Mouse (Mus musculus) central nervous system, embryonic 18 days (tissue): Measurements from ENCODE around the gene Olfr1112. TPM values are rescaled to one million over a fixed set of nuclear protein-coding genes. Genes with fewer than 3 reads are reported as not detected.

ENCODE experiments used
- polyA plus RNA-seq: library from polyadenylated mRNA; depleted of rRNA; stranded (reverse); fragments of >200 nt; gene quantifications from 2 replicates; pipeline ENCODE4 v1.2.3, GENCODE M21; 2012; rRNA removed

Gene Olfr1112
- polyA plus RNA-seq = not detected in 2 replicates

DNA sequence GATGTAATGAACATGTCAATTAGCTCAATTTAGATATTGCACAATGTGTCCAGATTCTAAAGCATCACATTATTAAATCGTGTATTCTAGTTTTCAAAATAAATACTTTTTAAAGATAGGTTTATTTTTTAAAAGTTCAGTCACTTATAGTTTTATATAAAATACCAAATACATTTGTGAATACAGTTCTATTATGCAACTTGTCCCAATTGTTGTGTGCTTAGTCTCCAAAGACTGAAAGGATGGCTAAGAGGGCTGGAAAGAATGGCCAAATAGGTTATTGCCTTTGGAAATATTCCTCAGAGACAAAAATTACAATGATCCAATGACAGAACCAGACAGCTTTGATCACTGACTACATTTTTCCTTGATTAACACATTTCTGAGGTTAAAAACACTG lies at the start of gene Olfr1112:
Gene Olfr1112 (plus strand): TSS at position 301 of the 400 bp plus-strand sequence.

GRCm38 (mm10) chr2:87140200-87140599 lies 47.4 kb upstream of the Olfr1112 start, which contains the start of gene Olfr1110:
Gene Olfr1110 (minus strand): TSS chr2:87140300.

DNA sequence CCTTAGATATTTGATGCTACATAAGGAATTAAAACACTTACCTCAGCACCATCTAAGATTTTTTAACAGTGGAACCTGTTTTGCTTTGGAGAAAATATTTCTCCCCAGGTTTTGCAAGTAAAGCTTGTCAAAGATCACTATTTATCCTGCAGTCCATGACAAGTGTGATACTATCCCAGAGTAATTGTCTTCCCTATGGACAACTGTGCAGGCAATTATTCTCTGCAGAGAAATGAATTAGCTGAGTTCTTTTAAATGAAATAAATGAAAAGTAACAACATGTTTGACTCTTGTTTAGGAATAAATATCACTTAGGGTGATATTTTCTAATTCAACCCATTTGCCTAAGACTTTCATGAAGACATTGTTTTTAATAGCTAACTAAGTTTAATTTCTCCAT lies 35.1 kb upstream of the Olfr1112 start, which contains the start of gene Olfr1111:
Gene Olfr1111 (minus strand): TSS at position 101 of the 400 bp plus-strand sequence.

DNA sequence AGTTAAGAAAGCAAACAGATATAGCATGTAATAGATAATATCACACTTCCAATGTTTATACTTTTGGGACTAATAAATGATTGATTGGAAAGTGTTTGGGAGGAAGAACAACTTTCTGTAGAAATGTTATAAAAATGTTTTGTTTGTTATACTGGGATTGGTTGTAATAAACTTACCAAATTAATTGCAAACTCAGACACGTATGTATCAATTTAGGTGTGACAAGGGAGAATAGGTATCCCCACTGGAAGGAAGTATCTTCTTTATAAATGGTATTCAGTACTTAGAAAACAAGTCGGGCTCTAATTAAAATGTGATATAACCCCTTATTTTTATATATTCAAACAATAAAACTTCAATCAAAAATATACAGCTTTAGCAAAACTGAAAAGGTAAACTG lies 21.1 kb downstream of the Olfr1112 start, which contains the start of gene Olfr1113:
Gene Olfr1113 (plus strand): TSS at position 301 of the 400 bp plus-strand sequence.

Other genes with a start within 250 kb of the Olfr1112 start
- gene Olfr1099, start 227.1 kb upstream of the Olfr1112 start, polyA plus RNA-seq = not detected in 2 replicates
- gene Olfr1100, start 207.8 kb upstream of the Olfr1112 start, polyA plus RNA-seq = not detected in 2 replicates
- gene Olfr1101, start 196.6 kb upstream of the Olfr1112 start, polyA plus RNA-seq = not detected in 2 replicates
- gene Olfr1102, start 189.4 kb upstream of the Olfr1112 start, polyA plus RNA-seq = not detected in 2 replicates
- not detected in 2 replicates for gene Olfr1104, start 160.7 kb upstream of the Olfr1112 start, polyA plus RNA-seq
- not detected in 2 replicates for gene Olfr1105, start 151.3 kb upstream of the Olfr1112 start, polyA plus RNA-seq
- not detected in 2 replicates for gene Olfr1106, start 135.5 kb upstream of the Olfr1112 start, polyA plus RNA-seq
- gene Olfr1107, start 112.0 kb upstream of the Olfr1112 start, polyA plus RNA-seq = not detected in 2 replicates
- gene Olfr1109, start 91.8 kb upstream of the Olfr1112 start, polyA plus RNA-seq = not detected in 2 replicates
- gene Olfr259, start 73.2 kb upstream of the Olfr1112 start, polyA plus RNA-seq = not detected in 2 replicates
- not detected in 2 replicates for gene Olfr1110, start 47.5 kb upstream of the Olfr1112 start, polyA plus RNA-seq
- gene Olfr1111, start 35.2 kb upstream of the Olfr1112 start, polyA plus RNA-seq = not detected in 2 replicates
- gene Olfr1113, start 21.2 kb downstream of the Olfr1112 start, polyA plus RNA-seq = not detected in 2 replicates
- gene Olfr1115, start 60.2 kb downstream of the Olfr1112 start, polyA plus RNA-seq = not detected in 2 replicates
- gene Olfr1116, start 79.7 kb downstream of the Olfr1112 start, polyA plus RNA-seq = not detected in 2 replicates
- not detected in 2 replicates for gene Olfr1118, start 119.8 kb downstream of the Olfr1112 start, polyA plus RNA-seq
- not detected in 2 replicates for gene Olfr1120, start 167.0 kb downstream of the Olfr1112 start, polyA plus RNA-seq
- gene Olfr1121, start 182.1 kb downstream of the Olfr1112 start, polyA plus RNA-seq = not detected in 2 replicates
- gene Olfr1122, start 198.1 kb downstream of the Olfr1112 start, polyA plus RNA-seq = not detected in 2 replicates
- gene Olfr1123, start 228.8 kb downstream of the Olfr1112 start, polyA plus RNA-seq = not detected in 2 replicates
- gene Olfr1124, start 242.5 kb downstream of the Olfr1112 start, polyA plus RNA-seq = not detected in 2 replicates